Mouse (Mus musculus): ENCODE measurements around the gene Gm11938. TPM values are rescaled to one million over a fixed set of nuclear protein-coding genes. Genes with fewer than 3 reads are reported as not detected.
A peak's percentile ranks its signal among the peaks of the same experiment; 100 is the strongest.
"Not testable (repeated sequence)": the region's sequence is repeated elsewhere in the genome, so short reads cannot be mapped to it uniquely, and the experiment has no call there.

Gm11938 gene
- not detected in 2 replicates for polyA plus RNA-seq (2012; rRNA removed)

GRCm38 (mm10) chr11:99603208-99603607, at the start of gene Gm11938:
Gm11938 (minus strand) TSS chr11:99603308.
- DNase-seq (ENCODE audit: low read depth) = not testable (repeated sequence)

- no peak for TF ChIP-seq CTCF (IDR thresholded peaks at IDR 0.05; ENCODE audit: borderline replicate concordance, extremely low read depth, insufficient read depth, insufficient read length)
- TF ChIP-seq POLR2A (IDR thresholded peaks at IDR 0.05; ENCODE audit: borderline replicate concordance, extremely low read depth, insufficient read depth, insufficient read length, poor library complexity, severe bottlenecking) = no peak
- DNase-seq (ENCODE audit: low read depth) = no peak
Observed at GRCm38 (mm10) chr11:99650136-99650535, 47.0 kb upstream of the Gm11938 start, which contains the start of gene Gm11555. Gm11555 (minus strand) TSS chr11:99650236.

GRCm38 (mm10) chr11:99646444-99646843, 43.3 kb upstream of the Gm11938 start:
- TF ChIP-seq CTCF (IDR thresholded peaks at IDR 0.05; ENCODE audit: borderline replicate concordance, extremely low read depth, insufficient read depth, insufficient read length) (no peak), POLR2A (IDR thresholded peaks at IDR 0.05; ENCODE audit: borderline replicate concordance, extremely low read depth, insufficient read depth, insufficient read length, poor library complexity, severe bottlenecking) (no peak)
- DNase-seq (ENCODE audit: low read depth) = no peak

GRCm38 (mm10) chr11:99644351-99644750, 41.2 kb upstream of the Gm11938 start:
- DNase-seq (ENCODE audit: low read depth) = peak; percentile 56
- TF ChIP-seq CTCF (IDR thresholded peaks at IDR 0.05; ENCODE audit: borderline replicate concordance, extremely low read depth, insufficient read depth, insufficient read length) (no peak), POLR2A (IDR thresholded peaks at IDR 0.05; ENCODE audit: borderline replicate concordance, extremely low read depth, insufficient read depth, insufficient read length, poor library complexity, severe bottlenecking) (no peak)

- not testable (repeated sequence) for DNase-seq (ENCODE audit: low read depth)
Observed at GRCm38 (mm10) chr11:99643635-99644139, 40.6 kb upstream of the Gm11938 start, which contains the start of gene Krtap4-7. Krtap4-7 (minus strand) TSS chr11:99644089.

GRCm38 (mm10) chr11:99640926-99641325, 37.8 kb upstream of the Gm11938 start:
- TF ChIP-seq POLR2A (IDR thresholded peaks at IDR 0.05; ENCODE audit: borderline replicate concordance, extremely low read depth, insufficient read depth, insufficient read length, poor library complexity, severe bottlenecking) (no peak), CTCF (IDR thresholded peaks at IDR 0.05; ENCODE audit: borderline replicate concordance, extremely low read depth, insufficient read depth, insufficient read length) (no peak)

GRCm38 (mm10) chr11:99637086-99637485, 34.0 kb upstream of the Gm11938 start:
- TF ChIP-seq POLR2A (IDR thresholded peaks at IDR 0.05; ENCODE audit: borderline replicate concordance, extremely low read depth, insufficient read depth, insufficient read length, poor library complexity, severe bottlenecking) (no peak), CTCF (IDR thresholded peaks at IDR 0.05; ENCODE audit: borderline replicate concordance, extremely low read depth, insufficient read depth, insufficient read length) (no peak)
- DNase-seq (ENCODE audit: low read depth) = peak; percentile 16

More at GRCm38 (mm10) chr11:99640926-99641325, 37.8 kb upstream of the Gm11938 start:
- no peak for DNase-seq (ENCODE audit: low read depth)

- TF ChIP-seq POLR2A (IDR thresholded peaks at IDR 0.05; ENCODE audit: borderline replicate concordance, extremely low read depth, insufficient read depth, insufficient read length, poor library complexity, severe bottlenecking) = no peak
- no peak for TF ChIP-seq CTCF (IDR thresholded peaks at IDR 0.05; ENCODE audit: borderline replicate concordance, extremely low read depth, insufficient read depth, insufficient read length)
- DNase-seq (ENCODE audit: low read depth) = no peak
Observed at GRCm38 (mm10) chr11:99634653-99635134, 31.6 kb upstream of the Gm11938 start, which contains the start of gene Krtap4-2. Krtap4-2 (minus strand) TSS chr11:99635084.

GRCm38 (mm10) chr11:99633293-99633692, 30.2 kb upstream of the Gm11938 start:
- no peak for DNase-seq (ENCODE audit: low read depth)
- TF ChIP-seq POLR2A (IDR thresholded peaks at IDR 0.05; ENCODE audit: borderline replicate concordance, extremely low read depth, insufficient read depth, insufficient read length, poor library complexity, severe bottlenecking) (no peak), CTCF (IDR thresholded peaks at IDR 0.05; ENCODE audit: borderline replicate concordance, extremely low read depth, insufficient read depth, insufficient read length) (no peak)

- TF ChIP-seq POLR2A (IDR thresholded peaks at IDR 0.05; ENCODE audit: borderline replicate concordance, extremely low read depth, insufficient read depth, insufficient read length, poor library complexity, severe bottlenecking) (no peak), CTCF (IDR thresholded peaks at IDR 0.05; ENCODE audit: borderline replicate concordance, extremely low read depth, insufficient read depth, insufficient read length) (no peak)
- no peak for DNase-seq (ENCODE audit: low read depth)
Observed at GRCm38 (mm10) chr11:99630890-99631289, 27.8 kb upstream of the Gm11938 start.

GRCm38 (mm10) chr11:99628138-99628537, 25.0 kb upstream of the Gm11938 start, which contains the start of gene Krtap4-1:
Krtap4-1 (minus strand) TSS chr11:99628238.
- TF ChIP-seq POLR2A (IDR thresholded peaks at IDR 0.05; ENCODE audit: borderline replicate concordance, extremely low read depth, insufficient read depth, insufficient read length, poor library complexity, severe bottlenecking) (no peak), CTCF (IDR thresholded peaks at IDR 0.05; ENCODE audit: borderline replicate concordance, extremely low read depth, insufficient read depth, insufficient read length) (no peak)
- DNase-seq (ENCODE audit: low read depth) = no peak

- DNase-seq (ENCODE audit: low read depth) = no peak
- TF ChIP-seq POLR2A (IDR thresholded peaks at IDR 0.05; ENCODE audit: borderline replicate concordance, extremely low read depth, insufficient read depth, insufficient read length, poor library complexity, severe bottlenecking) = no peak
Observed at GRCm38 (mm10) chr11:99620335-99620734, 17.2 kb upstream of the Gm11938 start, which contains the start of gene Gm11562. Gm11562 (minus strand) TSS chr11:99620435.

Measured in brain, embryonic 14.5 days (tissue).